Mouse (Mus musculus): ENCODE measurements around the gene Prss32. TPM values are rescaled to one million over a fixed set of nuclear protein-coding genes. Genes with fewer than 3 reads are reported as not detected.

The Prss32 gene
- polyA plus RNA-seq, 1 experiment from 2014 or later, result not detected

DNA sequence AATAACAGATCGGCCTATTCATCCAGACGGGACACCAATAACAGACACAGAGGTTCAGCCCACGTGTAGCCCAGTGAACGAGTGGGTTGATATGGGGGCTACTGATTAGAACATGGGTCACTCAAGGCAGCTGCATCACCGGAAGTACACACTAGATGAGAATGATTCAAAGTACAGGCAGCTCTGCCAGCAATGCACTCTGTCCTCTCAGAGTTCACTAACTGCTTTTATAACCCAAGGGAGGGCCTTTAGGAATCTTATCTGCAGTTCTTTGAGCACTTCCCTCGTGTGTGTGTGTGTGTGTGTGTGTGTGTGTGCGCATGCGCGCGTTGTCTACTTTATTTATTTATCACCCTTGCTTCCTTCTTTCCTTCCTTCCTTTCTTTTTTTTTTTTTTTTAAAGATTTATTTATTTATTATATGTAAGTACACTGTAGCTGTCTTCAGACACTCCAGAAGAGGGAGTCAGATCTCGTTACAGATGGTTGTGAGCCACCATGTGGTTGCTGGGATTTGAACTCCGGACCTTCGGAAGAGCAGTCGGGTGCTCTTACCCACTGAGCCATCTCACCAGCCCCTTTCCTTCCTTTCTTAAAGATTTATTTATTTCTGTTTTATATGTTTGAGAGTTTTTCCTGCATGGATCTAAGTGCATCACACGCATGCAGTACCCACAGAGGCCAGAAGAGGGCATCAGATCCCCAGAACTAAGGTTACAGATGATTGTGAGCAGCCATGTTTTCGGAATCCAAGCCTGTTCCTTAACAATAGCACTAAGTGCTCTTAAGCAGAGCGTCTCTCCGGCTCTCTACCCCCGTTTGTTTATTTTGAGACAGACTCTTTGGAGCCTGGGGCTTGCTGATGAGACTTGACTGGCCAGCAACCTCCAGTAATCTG lies 7.4 kb downstream of the Prss32 start:
- Histone ChIP-seq H3K4me1 (ENCODE audit: control insufficient read depth, insufficient read depth, low read length) (no peaks in the 10 kb centered on the region), H3K9me3 (ENCODE audit: control insufficient read depth, low read length) (no peaks in the 10 kb centered on the region), H3K27me3 (ENCODE audit: control insufficient read depth, insufficient read depth, low read length) (no peaks in the 10 kb centered on the region), H3K36me3 (ENCODE audit: control insufficient read depth, insufficient read depth, low read length) (no peaks in the 10 kb centered on the region), H3K4me3 (ENCODE audit: low read depth, low read length) (no peak overlapping the region), H3K9ac (ENCODE audit: low read length) (no peak overlapping the region), H3K27ac (replicated peaks; ENCODE audit: low read depth, low read length) (no peak overlapping the region), H3K4me2 (ENCODE audit: low read depth, severe bottlenecking) (no peak overlapping the region)
- DNase-seq (ENCODE audit: low spot score) (peak; percentile 87), ATAC-seq (ENCODE audit: insufficient number of reproducible peaks, low FRiP score, low TSS enrichment, low read depth) (no peak)
- 64% methylated on average over 18 of the region's 19 CpGs for WGBS

DNA sequence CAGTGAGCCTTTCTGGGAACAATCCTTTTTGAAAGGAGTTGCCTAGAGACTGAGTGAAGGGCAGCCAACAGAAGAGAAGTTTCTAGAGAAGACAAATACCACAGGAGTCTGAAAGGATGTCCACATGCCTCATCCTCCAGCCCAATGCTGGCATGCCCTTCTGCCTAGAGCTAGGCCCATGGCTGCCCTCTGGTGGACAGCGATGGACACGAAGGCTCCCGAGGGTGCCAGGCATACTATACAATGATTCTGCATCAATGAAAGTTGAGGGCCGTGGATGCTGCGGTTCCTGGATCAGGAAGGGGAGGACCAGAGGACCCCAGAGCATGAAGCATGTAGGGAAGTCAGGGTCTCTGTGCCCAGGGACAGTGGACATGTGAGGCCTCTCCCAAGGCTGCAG lies 9.6 kb downstream of the Prss32 start:
- Histone ChIP-seq H3K4me1 (ENCODE audit: control insufficient read depth, insufficient read depth, low read length) (no peaks in the 10 kb centered on the region), H3K27ac (replicated peaks; ENCODE audit: low read depth, low read length) (no peak overlapping the region), H3K9me3 (ENCODE audit: control insufficient read depth, low read length) (no peaks in the 10 kb centered on the region), H3K9ac (ENCODE audit: low read length) (no peak overlapping the region), H3K4me3 (ENCODE audit: low read depth, low read length) (no peak overlapping the region), H3K36me3 (ENCODE audit: control insufficient read depth, insufficient read depth, low read length) (no peaks in the 10 kb centered on the region), H3K4me2 (ENCODE audit: low read depth, severe bottlenecking) (no peak overlapping the region), H3K27me3 (ENCODE audit: control insufficient read depth, insufficient read depth, low read length) (no peaks in the 10 kb centered on the region)
- 38% methylated on average over 5 of the region's 5 CpGs for whole genome bisulfite sequencing
- ATAC-seq (ENCODE audit: insufficient number of reproducible peaks, low FRiP score, low TSS enrichment, low read depth) (no peak), DNase-seq (ENCODE audit: low spot score) (peak; percentile 64)

DNA sequence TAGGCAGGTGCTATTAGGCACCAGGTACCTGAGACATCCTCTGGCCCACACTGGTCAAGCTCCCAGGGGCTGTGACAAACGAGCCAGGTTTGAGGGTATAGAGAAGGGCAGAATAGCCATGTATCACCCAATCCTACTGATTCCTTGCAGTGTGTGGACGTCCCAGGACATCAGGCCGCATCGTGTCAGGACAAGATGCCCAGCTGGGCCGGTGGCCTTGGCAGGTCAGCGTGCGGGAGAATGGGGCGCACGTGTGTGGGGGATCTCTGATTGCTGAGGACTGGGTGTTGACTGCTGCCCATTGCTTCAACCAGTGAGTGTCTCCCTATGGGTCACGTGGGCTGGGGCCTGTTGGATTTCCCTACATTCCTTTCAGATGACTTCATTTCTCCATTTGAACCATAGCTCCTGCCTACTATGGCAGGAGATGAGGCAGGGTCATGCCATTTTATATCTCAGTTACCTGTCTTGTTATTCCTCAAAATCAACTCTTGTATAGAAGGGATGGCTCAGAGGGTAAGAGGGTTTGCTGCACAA lies 10.6 kb downstream of the Prss32 start:
- 90% methylated on average over 10 of the region's 10 CpGs for WGBS
- H3K9me3 ChIP-seq (ENCODE audit: control insufficient read depth, low read length), result no peaks in the 10 kb centered on the region
- H3K27ac ChIP-seq (replicated peaks; ENCODE audit: low read depth, low read length), result no peak overlapping the region
- H3K4me2 ChIP-seq (ENCODE audit: low read depth, severe bottlenecking), result no peak overlapping the region
- ATAC-seq (ENCODE audit: insufficient number of reproducible peaks, low FRiP score, low TSS enrichment, low read depth), result no peak
- no peak overlapping the region for H3K9ac ChIP-seq (ENCODE audit: low read length)
- H3K27me3 ChIP-seq (ENCODE audit: control insufficient read depth, insufficient read depth, low read length), result no peaks in the 10 kb centered on the region
- no peak overlapping the region for H3K4me3 ChIP-seq (ENCODE audit: low read depth, low read length)
- no peaks in the 10 kb centered on the region for H3K36me3 ChIP-seq (ENCODE audit: control insufficient read depth, insufficient read depth, low read length)
- no peak for DNase-seq (ENCODE audit: low spot score)
- no peaks in the 10 kb centered on the region for H3K4me1 ChIP-seq (ENCODE audit: control insufficient read depth, insufficient read depth, low read length)

DNA sequence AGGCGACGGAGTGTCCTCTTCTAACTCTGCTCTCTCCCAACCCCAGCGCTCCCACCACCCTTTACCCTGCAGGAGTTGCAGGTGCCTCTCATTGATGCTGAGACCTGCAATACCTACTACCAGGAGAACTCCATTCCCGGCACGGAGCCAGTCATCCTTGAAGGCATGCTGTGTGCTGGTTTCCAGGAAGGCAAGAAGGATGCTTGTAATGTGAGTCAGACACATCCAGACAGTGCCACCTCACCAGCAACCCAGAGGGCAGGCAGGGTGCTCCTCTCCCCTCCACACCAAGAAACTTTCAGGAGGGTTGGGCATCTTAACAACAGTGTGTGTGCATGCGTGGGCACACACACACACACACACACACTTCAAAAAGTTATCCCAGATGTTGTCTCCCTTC lies 13.5 kb downstream of the Prss32 start:
- no peak overlapping the region for H3K9ac ChIP-seq (ENCODE audit: low read length)
- no peak for DNase-seq (ENCODE audit: low spot score)
- no peak for ATAC-seq (ENCODE audit: insufficient number of reproducible peaks, low FRiP score, low TSS enrichment, low read depth)
- WGBS, result 82% methylated on average over 6 of the region's 6 CpGs
- no peaks in the 10 kb centered on the region for H3K27me3 ChIP-seq (ENCODE audit: control insufficient read depth, insufficient read depth, low read length)
- no peak overlapping the region for H3K27ac ChIP-seq (replicated peaks; ENCODE audit: low read depth, low read length)
- H3K4me3 ChIP-seq (ENCODE audit: low read depth, low read length), result no peak overlapping the region
- no peaks in the 10 kb centered on the region for H3K4me1 ChIP-seq (ENCODE audit: control insufficient read depth, insufficient read depth, low read length)
- no peak overlapping the region for H3K4me2 ChIP-seq (ENCODE audit: low read depth, severe bottlenecking)
- no peaks in the 10 kb centered on the region for H3K9me3 ChIP-seq (ENCODE audit: control insufficient read depth, low read length)
- H3K36me3 ChIP-seq (ENCODE audit: control insufficient read depth, insufficient read depth, low read length), result no peaks in the 10 kb centered on the region

DNA sequence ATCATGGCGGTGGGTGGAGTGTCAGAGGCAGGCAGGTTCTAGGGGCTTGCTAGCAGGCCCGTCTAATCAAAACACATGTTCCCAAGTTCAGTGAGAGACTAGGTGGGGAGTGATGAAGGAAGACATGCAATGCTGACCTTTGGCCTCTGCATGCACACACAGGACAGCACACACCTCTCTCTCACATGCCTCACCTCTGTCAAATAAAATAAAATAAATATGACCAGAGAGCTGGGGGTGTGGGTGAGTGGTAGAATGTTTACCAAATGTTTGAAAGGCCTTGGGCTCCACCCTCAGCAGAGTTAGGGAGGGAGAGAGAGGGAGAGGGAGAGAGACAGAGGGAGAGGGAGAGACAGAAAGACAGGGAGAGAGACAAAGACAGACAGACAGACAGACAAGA lies 14.3 kb downstream of the Prss32 start:
- no peaks in the 10 kb centered on the region for H3K9me3 ChIP-seq (ENCODE audit: control insufficient read depth, low read length)
- no peak overlapping the region for H3K9ac ChIP-seq (ENCODE audit: low read length)
- no peak overlapping the region for H3K4me2 ChIP-seq (ENCODE audit: low read depth, severe bottlenecking)
- ATAC-seq (ENCODE audit: insufficient number of reproducible peaks, low FRiP score, low TSS enrichment, low read depth), result no peak
- no peaks in the 10 kb centered on the region for H3K36me3 ChIP-seq (ENCODE audit: control insufficient read depth, insufficient read depth, low read length)
- 82% methylated on average over 2 of the region's 2 CpGs for WGBS
- H3K4me3 ChIP-seq (ENCODE audit: low read depth, low read length), result no peak overlapping the region
- no peak for DNase-seq (ENCODE audit: low spot score)
- no peak overlapping the region for H3K27ac ChIP-seq (replicated peaks; ENCODE audit: low read depth, low read length)
- H3K27me3 ChIP-seq (ENCODE audit: control insufficient read depth, insufficient read depth, low read length), result no peaks in the 10 kb centered on the region
- no peaks in the 10 kb centered on the region for H3K4me1 ChIP-seq (ENCODE audit: control insufficient read depth, insufficient read depth, low read length)

DNA sequence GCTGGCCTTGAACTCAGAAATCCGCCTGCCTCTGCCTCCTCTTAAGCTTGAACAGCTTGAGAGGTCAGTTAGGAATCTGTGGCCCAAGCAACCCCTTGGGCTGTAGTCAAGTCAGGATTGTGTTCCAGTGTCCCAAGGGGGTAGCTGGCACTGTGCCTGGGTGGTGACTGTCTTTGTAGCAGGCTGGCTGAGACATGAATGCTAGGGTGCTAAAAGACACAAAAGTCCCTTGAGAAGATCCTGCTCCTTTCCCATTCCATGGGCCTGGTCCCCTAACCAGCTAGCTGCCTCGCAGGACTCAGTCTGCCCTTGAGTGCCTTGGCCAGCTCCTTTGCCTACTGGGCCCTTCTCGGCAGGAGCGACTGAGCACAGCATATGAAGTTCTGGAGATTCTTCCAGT lies 19.3 kb downstream of the Prss32 start:
- no peak for ATAC-seq (ENCODE audit: insufficient number of reproducible peaks, low FRiP score, low TSS enrichment, low read depth)
- WGBS, result 86% methylated on average over 4 of the region's 4 CpGs

DNA sequence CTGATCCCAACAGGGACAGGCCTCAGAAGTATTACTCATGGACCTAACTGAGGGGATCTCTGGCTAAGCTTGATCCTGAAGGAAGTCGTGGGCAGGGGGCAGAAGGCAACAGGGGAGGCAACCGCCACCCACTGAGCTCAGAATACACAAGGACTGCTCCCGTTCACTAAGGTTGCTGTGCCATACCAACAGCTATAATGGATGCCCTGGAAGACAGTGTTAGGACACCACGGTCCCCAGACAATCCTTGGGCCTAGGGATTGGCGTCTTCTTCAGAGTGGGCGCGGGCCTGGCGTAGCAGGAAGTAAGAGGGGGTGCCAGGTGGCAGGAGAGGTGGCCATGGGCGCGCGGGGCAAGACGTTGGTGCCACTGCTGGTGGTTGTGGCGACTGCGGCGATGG lies 24.1 kb downstream of the Prss32 start, which contains the start of gene Prss21:
Gene Prss21, plus strand, starts transcription at position 301 of the 400 bp plus-strand sequence.
- WGBS, result 81% methylated on average over 15 of the region's 15 CpGs
- Histone ChIP-seq H3K27me3 (ENCODE audit: control insufficient read depth, insufficient read depth, low read length) (no peaks in the 10 kb centered on the region), H3K36me3 (ENCODE audit: control insufficient read depth, insufficient read depth, low read length) (no peaks in the 10 kb centered on the region), H3K4me2 (ENCODE audit: low read depth, severe bottlenecking) (no peak within 1 kb of the TSS), H3K9me3 (ENCODE audit: control insufficient read depth, low read length) (no peaks in the 10 kb centered on the region), H3K9ac (ENCODE audit: low read length) (no peak within 1 kb of the TSS), H3K4me1 (ENCODE audit: control insufficient read depth, insufficient read depth, low read length) (no peaks in the 10 kb centered on the region), H3K4me3 (ENCODE audit: low read depth, low read length) (no peak within 1 kb of the TSS), H3K27ac (replicated peaks; ENCODE audit: low read depth, low read length) (no peak within 1 kb of the TSS)
- ATAC-seq (ENCODE audit: insufficient number of reproducible peaks, low FRiP score, low TSS enrichment, low read depth), result no peak
- no peak for DNase-seq (ENCODE audit: low spot score)

More for the DNA sequence above, 19.3 kb downstream of the Prss32 start:
- DNase-seq (ENCODE audit: low spot score), result no peak
- Histone ChIP-seq H3K27me3 (ENCODE audit: control insufficient read depth, insufficient read depth, low read length) (no peaks in the 10 kb centered on the region), H3K9me3 (ENCODE audit: control insufficient read depth, low read length) (no peaks in the 10 kb centered on the region), H3K9ac (ENCODE audit: low read length) (no peak overlapping the region), H3K36me3 (ENCODE audit: control insufficient read depth, insufficient read depth, low read length) (no peaks in the 10 kb centered on the region), H3K4me1 (ENCODE audit: control insufficient read depth, insufficient read depth, low read length) (no peaks in the 10 kb centered on the region), H3K27ac (replicated peaks; ENCODE audit: low read depth, low read length) (no peak overlapping the region), H3K4me3 (ENCODE audit: low read depth, low read length) (no peak overlapping the region), H3K4me2 (ENCODE audit: low read depth, severe bottlenecking) (no peak overlapping the region; the same call in 1 of the 2 replicates)

DNA sequence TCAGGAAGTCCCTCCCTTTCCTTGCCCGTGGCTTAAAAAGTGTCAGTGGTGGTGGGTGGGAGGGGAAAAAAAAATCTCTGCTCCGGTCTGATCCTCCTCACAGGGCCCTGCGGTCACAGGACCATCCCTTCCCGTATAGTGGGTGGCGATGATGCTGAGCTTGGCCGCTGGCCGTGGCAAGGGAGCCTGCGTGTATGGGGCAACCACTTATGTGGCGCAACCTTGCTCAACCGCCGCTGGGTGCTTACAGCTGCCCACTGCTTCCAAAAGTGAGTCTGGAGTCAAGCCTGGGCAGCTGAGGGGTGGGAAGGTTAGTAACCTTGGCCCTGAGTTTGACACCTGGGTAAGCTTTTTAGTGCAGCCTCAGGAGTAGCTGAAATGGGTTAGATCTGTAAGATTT lies 24.9 kb downstream of the Prss32 start:
- H3K9ac ChIP-seq (ENCODE audit: low read length), result no peak overlapping the region
- ATAC-seq (ENCODE audit: insufficient number of reproducible peaks, low FRiP score, low TSS enrichment, low read depth), result no peak
- 89% methylated on average over 11 of the region's 11 CpGs for WGBS

More for the DNA sequence above, 24.9 kb downstream of the Prss32 start:
- H3K27me3 ChIP-seq (ENCODE audit: control insufficient read depth, insufficient read depth, low read length), result no peaks in the 10 kb centered on the region
- no peak overlapping the region for H3K4me3 ChIP-seq (ENCODE audit: low read depth, low read length)
- H3K9me3 ChIP-seq (ENCODE audit: control insufficient read depth, low read length), result no peaks in the 10 kb centered on the region
- DNase-seq (ENCODE audit: low spot score), result no peak
- no peaks in the 10 kb centered on the region for H3K36me3 ChIP-seq (ENCODE audit: control insufficient read depth, insufficient read depth, low read length)
- H3K27ac ChIP-seq (replicated peaks; ENCODE audit: low read depth, low read length), result no peak overlapping the region
- H3K4me2 ChIP-seq (ENCODE audit: low read depth, severe bottlenecking), result no peak overlapping the region
- no peaks in the 10 kb centered on the region for H3K4me1 ChIP-seq (ENCODE audit: control insufficient read depth, insufficient read depth, low read length)

Data from limb, embryonic 11.5 days (tissue).